Mouse (Mus musculus): Measurements from ENCODE around the gene 4933424G06Rik. TPM values are rescaled to one million over a fixed set of nuclear protein-coding genes. Genes with fewer than 3 reads are reported as not detected.
A peak's percentile ranks its signal among the peaks of the same experiment; 100 is the strongest.
"Not testable (repeated sequence)": the region's sequence is repeated elsewhere in the genome, so short reads cannot be mapped to it uniquely, and the experiment has no call there.

Gene 4933424G06Rik
- polyA plus RNA-seq (2012; rRNA removed): 0.11 TPM in 1 of 2 replicates, not detected in the other

DNA sequence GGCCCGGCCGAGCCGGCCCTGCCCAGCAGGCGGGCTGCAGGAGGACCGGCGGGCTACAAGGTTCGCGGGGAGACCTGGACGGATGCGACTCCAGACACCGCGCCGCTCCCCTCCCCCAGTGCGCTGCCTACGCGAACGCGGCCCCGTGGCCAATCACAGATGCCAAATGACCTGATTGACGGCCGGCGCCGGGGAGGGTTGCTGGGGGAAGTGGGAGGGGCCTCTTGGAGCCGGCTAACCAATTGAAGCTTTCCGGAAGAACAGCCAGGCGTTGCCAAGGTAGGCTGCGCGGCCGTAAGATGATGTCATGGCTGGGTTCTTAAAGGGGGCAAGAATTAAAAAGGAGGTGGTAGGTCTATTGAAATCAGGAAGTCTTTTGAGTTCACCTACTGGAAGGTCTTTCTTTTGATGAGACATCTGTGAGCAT lies at the start of gene 4933424G06Rik:
TSS of gene 4933424G06Rik (plus strand) at position 296 of the 427 bp plus-strand sequence.
- peak; percentile 71 for DNase-seq (ENCODE audit: low read depth)

DNA sequence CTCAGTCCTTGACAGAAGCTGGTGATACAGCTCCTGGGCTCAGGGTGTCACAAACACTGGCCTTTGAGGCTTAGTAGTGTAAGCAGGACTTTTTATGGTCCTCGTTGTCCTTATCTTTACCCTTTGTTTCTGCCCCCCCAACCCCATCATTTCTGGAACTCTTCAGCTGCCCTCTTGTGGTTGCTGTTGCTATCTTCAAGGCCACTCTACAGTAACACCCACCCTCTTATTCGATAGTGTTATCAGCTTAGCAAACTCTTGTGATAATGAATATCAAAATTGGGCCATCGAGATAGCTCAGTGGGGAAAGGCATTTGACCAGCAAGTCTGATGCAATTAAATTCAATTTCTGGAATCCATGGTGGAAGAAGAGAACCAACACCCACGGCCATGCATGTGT lies 45.5 kb upstream of the 4933424G06Rik start:
- no peak for DNase-seq (ENCODE audit: low read depth)

DNA sequence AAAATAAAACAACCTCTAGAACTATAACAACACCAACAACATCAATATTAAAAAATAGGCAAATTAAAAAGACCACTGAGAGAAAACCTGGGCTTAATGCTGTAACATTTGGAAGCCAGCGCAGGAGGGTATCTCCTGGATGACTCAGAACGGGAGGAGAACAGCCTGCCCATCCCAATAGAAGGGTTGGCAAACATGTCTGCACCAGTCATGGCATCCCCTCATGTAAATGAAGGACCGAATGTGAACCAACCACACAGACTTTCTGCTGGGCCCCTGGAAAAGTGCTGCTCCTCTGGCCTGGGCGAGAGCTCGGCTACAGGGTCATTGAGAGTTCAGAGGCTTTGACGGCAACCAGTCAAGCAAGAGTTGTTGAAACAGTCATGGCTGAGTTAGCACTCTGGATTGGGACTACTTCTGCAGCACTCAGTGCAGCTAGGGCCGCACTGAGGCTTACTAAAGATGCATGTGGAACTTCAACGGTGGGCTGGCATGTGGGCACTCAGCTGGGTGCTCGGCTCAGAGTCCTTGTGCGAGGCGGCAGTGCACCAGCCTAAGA lies 44.7 kb upstream of the 4933424G06Rik start:
- DNase-seq (ENCODE audit: low read depth): no peak

DNA sequence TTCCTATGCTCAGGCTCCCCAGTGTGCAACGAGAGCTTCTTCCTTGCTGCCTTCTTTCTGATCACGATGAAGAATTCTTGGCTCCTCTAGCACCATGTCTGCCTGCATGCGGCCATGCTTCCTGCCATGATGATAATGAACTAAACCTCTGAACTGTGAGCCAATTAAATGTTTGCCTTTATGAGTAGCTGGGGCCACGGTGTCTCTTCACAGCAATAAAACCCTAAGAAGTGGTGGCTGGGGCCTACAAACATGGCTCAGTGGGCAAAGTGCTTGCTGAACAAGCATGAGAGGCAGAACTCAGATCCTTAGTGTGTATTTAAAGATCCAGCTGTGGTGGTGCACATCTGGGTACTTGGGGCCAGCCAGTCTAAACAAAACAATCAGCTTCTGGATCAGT lies 44.0 kb upstream of the 4933424G06Rik start:
- DNase-seq (ENCODE audit: low read depth): no peak

DNA sequence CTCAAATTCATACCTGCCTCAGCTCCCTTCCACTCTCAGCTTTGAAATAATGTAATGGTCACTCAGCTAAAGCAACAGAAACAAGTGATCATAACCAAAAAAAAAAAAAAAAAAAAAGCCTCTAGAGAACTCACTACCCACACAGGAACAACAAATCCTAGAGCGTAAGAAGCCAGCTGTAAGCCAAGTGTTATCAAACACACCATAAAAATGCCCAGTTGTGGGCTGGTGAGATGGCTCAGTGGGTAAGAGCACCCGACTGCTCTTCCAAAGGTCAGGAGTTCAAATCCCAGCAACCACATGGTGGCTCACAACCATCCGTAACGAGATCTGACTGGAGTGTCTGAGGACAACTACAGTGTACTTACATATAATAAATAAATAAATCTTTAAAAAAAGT lies 41.9 kb upstream of the 4933424G06Rik start:
- DNase-seq (ENCODE audit: low read depth): not testable (repeated sequence)

DNA sequence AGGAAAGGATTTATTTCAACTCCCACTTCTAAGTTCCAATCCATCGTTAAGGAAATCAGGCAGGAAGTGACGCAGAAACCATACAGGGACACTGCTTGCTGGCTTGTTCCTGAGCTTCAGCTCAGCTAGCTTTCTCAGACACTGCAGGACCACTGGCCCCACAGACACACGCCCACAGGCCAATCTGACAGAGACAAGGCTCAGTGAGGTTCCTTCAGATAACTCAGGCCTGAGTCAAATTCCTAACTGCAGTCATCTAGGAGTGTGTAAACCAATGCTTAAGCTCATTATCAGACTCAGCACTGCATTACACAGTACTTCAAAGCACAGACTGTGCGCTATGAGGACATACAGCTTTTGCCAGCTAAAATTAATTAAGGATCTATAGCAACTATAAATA lies 39.7 kb upstream of the 4933424G06Rik start:
- no peak for DNase-seq (ENCODE audit: low read depth)

DNA sequence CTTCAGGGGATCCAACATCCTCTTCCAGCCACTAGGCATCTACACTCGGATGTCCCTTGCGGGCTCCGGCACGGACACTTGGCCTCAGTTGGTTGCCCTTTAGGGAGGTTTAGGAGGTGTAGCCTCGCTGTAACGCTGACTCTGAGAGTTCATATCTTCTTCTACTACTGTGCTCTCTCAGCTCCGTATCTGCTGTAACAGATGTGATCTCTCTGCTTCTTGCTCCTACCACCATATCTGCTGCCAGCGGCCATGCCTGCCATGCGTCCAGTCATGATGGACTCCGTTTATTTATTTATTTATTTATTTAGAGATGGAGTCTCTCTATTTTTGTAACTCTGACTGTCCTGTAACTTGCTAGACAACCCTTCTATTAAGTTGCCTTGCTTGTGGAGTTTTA lies 38.7 kb upstream of the 4933424G06Rik start:
- no peak for DNase-seq (ENCODE audit: low read depth)

DNA sequence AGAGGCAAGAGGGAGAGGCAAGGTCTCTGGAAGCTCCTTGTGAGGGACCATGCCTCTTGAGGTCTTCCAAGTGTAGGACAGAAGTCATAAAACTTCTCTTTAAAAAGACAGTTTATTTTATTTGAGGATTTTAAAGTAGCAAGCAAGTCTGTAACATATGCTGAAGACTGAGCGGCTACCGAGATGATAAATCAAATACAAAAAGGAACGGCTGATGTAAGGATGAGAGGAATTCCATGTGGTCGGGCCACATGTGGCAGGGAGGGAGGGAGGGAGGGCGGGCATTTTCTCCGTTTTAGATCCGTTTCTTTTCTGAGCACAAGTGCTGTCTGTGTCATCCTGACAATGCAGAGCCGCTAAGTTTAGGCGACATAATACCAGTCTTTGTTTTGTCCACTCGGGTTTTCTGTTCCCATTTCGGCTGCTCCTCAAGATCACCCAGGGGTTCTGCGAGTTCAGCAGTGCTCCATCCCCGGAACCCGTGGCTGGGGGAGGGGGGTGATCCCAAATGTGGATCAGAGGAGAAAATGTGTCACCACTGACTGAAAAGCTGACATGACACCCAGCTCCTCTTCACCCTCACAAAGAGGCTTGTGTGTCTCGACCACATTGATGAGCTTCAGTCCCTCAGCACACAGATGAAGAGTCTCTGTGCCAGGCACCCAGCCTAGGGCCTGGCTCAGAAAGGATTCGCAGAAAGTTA lies 37.1 kb upstream of the 4933424G06Rik start:
- no peak for DNase-seq (ENCODE audit: low read depth)

DNA sequence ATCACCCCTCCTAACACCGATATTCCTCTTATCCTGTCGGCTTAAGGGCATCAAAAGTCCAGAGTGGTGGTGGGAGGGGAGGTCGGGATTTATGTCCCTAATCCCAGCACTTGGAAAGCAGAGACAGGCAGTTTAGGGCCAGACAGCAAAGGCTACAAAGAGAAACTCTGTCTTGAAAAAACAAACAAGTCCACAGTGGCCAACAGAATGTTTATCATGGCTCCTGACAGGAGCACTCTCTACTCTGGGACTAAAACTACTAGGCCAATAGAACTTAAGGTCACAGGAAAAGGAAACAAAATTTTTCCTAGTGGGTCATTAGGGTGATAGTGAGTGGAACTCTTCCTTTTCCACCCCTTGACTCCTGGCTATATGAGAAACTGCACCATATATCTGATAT lies 35.0 kb upstream of the 4933424G06Rik start:
- no peak for DNase-seq (ENCODE audit: low read depth)

DNA sequence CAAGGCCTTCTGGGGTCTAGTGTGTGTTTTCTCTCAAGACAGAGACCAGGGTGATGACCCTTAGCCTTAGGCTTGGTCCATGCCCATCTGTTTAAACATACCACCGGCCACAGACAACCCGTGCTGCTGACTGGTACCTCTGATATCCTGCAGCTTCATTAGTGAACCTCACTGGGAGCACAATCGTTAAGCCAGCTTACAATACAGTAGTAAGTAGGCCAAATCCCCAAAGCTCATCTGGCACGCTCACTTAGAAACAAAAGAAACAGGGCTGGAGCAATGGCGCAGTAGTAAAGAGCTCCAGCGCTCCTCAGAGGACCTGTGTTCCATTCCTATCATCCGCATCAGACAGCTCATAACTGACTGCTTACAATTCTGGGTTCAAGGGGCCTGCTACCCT lies 29.1 kb upstream of the 4933424G06Rik start:
- no peak for DNase-seq (ENCODE audit: low read depth)

DNA sequence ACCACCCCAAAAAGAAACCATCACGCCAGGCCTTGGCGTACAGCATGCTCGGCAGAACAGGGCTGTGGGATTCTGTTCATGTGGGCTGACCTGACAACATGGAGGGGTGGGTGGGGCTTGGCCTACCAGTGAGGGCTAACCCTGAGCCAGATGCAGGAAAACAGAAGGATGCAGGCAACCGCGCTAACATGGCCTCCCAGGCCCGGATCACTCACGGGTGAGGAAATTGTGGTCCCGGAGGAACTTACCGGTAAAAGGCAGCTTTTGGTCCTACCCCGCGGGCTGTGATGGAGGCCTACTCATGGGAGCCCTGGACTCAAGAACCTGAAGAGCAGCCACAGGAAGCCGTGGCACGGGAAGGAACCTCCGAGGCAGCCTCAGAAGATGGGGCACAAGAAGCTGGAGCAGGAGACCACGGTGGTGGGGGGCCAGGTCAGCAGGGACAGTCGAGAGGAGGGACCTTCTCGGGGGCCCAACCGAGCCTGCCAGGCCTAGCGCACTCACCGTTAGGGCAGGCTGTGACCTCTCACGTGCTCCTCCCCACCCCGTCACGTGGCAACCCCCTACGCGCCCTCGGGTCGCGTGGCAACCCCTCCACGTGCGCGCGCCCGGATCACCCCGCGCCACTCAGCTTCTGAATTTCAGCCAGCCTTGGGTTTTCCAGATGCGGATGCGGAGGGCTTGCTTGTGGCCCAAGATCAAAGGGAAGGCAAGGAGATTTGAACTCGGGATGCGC lies 27.2 kb upstream of the 4933424G06Rik start, which contains the start of gene Fam178b:
TSS of gene Fam178b (minus strand) at position 564 of the 736 bp plus-strand sequence.
- DNase-seq (ENCODE audit: low read depth): no peak

DNA sequence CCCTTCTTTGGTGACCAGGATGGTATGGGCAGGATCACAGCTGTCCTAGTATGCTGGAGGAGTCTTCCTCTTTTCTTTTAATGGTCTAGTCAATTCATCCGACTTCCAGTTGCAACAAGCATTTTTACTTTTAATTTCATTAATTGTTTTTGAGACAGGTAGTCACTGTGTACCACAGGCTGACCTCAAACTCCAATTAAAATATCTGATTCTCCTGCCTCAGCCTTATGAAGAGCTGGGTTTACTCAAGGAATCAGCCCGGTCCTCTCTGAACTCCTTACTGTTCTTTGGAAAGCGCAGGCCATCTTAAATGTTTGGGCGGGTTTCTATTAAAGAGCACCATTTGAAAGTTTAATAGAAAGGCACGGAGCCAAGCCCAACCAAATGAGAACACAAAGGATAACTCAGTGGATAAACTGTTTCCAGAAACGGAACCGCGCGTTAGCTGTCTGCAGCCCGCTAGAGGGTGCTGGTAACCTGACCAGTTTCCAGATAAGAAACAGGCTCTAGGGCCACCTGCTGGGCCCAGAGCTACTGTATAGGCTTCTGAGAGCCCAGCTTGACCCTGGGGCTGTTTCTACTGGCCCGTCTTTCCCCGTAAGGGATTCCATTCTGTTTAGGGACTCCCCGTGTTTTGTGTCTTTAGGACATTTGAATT lies 26.0 kb upstream of the 4933424G06Rik start:
- DNase-seq (ENCODE audit: low read depth): no peak

DNA sequence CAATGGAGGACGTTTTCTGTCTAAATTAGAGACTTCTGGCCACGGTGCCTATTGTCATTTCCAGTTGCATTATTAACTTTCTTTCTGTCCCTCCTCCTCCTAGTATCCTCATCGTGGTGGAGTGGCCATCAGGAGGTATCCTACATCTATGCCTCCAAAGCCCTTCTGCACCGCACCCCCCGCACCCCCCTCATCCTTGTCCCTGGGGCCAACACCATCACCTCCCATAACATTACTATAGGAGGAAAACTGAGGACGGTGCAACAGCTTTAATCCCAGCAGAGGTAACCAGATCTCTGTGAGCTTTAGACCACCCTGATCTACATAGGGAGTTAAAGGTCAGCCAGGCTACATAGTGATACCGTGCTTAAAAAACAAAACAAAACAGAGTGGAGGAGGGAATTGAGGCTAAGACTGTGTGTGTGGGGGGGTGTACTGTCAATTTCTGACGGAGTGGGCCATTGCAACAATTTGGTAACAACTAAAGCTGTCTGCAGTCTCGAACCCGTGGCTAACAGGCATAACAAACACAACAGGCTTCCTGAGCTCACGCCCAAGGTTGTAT lies 19.2 kb upstream of the 4933424G06Rik start:
- DNase-seq (ENCODE audit: low read depth): no peak

DNA sequence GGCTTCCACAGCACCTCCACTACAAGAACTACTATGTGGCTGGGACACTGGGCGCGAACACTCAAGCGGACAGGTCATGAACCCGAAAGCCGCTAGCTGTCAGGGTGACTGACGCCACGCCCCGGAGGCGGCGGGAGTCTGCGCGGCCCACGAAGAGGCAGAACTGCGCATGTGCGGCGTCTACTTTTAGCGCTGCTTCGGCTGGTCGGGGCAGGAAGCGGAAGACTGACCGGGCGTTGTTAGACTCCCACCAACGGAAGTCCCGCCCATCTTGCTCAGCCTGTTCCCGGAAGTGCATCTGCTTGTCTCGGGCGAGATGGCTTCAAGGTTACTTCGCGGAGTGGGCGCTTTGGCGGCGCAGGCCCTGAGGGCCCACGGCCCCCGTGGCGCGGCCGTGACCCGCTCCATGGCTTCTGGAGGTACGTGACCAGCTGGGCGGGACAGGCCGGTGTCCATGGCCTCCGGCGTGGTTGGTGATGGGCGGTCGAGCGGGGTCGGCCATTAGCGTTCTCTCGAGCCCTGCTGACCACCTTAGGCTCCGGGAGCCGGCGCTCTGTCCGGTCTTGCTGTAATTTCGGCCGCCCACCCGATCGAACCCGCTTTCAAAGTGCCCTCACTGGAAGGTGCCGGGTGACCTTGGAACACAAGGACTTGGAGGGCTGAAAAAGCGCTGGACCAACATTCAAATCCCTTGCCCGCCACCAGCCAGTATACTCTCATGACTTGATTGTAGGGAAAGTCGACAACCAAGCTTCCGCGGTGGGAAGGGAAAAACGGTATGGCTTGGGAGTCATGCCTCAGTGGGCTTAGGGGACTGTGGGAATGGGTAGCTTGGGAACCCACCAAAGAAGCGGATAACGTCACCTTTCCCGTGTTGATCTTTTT lies 18.4 kb upstream of the 4933424G06Rik start, which contains the start of gene Cox5b:
TSS of gene Cox5b (plus strand) at position 179 of the 885 bp plus-strand sequence.
- peak; percentile 70 for DNase-seq (ENCODE audit: low read depth)

DNA sequence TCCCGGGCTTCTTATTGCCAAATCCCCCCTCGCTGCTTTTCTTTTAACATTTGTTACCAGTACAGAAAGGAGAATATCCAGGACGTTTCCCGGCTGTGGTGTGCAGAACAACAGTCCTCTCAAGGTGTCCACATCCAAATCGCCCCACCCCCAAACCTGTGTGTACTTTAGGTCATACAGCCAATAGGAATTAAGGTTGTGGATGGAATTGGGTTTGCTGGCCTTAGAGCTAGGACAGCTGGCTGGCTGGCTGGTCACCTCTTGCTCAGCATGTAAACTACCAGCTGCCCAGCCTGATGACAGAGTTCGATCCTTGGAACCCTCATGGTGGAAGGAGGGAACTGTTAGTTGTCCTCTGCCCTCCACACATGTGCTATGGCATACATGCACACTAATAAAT lies 15.1 kb upstream of the 4933424G06Rik start:
- no peak for DNase-seq (ENCODE audit: low read depth)

DNA sequence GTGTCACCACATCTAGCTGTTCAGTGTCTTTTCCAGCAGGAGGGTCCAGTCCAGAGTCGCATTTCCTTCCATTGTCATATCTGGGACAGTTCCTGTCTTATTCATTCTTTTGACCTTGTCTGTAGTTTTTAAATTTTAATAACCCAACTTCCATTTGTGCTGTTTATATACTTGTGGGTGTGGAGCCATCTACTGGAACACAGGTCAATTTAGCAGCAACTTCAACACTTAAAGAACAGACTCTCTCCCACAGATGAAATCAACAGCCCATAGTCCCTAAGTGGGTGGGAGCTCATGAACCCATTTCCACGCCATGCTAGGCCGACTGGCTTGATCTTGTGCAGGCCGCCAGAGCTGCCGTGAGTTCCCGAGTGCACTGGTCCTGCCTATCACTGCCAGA lies 13.5 kb upstream of the 4933424G06Rik start:
- no peak for DNase-seq (ENCODE audit: low read depth)

DNA sequence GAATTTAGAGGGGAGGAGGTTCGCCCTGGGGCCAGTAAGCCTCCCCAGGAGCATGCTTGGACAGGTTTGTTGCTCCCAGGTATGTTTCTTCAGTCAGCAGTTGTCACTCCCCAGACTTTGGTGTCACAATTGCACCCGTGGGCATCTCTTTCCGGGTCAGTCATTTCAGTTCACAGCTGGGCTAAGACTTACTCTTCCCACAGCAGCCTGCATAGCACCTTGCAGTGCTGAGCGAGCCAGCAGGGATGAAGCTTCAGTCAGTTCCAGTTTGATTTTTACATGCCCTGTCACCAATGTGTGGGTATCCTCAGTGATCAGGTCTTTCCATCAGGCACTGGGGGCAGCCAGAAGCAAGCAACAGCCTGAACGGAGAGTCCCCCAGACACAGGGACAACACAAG lies 12.9 kb upstream of the 4933424G06Rik start:
- DNase-seq (ENCODE audit: low read depth): no peak

DNA sequence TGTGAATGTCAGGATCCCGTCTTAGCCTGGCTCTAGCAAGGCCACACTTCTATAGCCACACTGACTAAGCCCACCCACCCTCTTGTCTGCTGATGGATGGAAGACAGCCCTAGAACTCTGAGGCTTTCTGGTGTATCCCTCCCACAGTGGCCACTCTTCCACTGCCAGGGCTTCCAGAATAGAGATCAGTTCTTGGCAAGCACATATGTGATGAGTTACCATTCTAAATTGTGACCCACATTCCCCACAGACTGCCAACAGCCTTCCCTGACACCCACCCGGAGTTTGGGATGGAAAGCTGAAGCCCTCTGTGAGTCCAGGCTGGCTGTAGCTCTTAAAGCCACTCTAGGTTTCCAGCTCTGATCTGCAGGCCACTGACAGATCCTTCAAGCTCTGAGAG lies 2.8 kb upstream of the 4933424G06Rik start:
- no peak for DNase-seq (ENCODE audit: low read depth)

DNA sequence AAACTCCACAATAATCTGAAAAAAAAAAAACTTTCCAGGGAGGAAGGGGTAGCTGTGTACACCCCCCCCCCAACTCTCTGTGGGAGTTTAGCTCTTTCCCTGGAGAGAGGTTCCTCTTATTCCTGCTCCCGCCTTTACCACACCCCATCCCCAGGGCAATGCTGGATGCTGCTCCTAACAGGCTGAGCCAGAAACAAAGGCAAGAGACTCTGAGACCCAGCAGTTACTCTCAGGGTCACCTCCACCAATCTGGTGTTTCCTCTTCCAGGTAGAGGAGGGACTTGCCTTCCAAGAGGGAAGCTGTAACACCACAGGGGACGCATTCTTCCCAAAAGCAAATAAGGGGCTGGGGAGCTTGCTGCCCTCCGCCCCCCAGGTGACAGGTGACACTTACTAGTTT lies 2.2 kb upstream of the 4933424G06Rik start:
- no peak for DNase-seq (ENCODE audit: low read depth)

DNA sequence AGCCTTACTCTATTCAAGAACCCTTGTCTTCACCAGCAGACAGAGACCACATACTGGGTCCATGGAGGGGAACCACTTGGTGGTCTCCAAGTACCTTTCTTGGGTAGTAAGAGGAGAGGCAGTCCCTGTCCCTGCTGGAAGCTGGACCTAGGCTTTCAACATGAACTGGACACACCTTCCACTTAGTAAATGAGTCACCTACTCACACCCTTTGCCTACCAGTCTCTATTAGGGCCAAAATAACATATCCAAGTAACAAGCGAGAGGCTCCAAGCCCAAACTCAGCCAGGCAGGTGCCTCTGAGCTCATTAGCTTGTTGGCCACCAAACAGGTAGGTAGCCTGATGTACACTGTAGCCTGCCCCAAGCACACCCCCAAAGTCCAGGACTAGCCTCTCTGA lies 1.3 kb upstream of the 4933424G06Rik start:
- DNase-seq (ENCODE audit: low read depth): no peak

All from gonadal fat pad, adult 2 months (tissue).